Mouse (Mus musculus): ENCODE results near the gene Hnf1b.

- TF ChIP-seq POLR2A (IDR thresholded peaks at IDR 0.05; ENCODE audit: borderline replicate concordance, extremely low read depth, low read depth, low read length) (no peak), CTCF (IDR thresholded peaks at IDR 0.05; ENCODE audit: insufficient read depth, low read length) (no peak)
These were observed 64.6 kb downstream of the Hnf1b start for GRCm38 (mm10) chr11:83914501-83914900.

Data from lung, adult 2 months (tissue).